Mouse (Mus musculus) ES-Bruce4 (cell line): ENCODE measurements at regions not wholly inside any gene's neighbourhood (a gene's known extent, or its start where the extent isn't known, plus 50 kb on each side); places are given as distances from the start of the nearest gene placed in this dataset.

Experiments used
- CTCF ChIP-seq: IDR thresholded peaks from one replicate; pipeline ENCODE4 v1.8.1; 2011; ENCODE audit warnings: low read depth, low read length
- EP300 ChIP-seq: IDR thresholded peaks from 2 replicates; pipeline ENCODE4 v1.6.1; 2011; ENCODE audit warnings: low read depth, low read length; ENCODE audit not compliant: insufficient read depth

- TF ChIP-seq CTCF (no peak), EP300 (no peak)
Observed at GRCm38 (mm10) chr9:47321106-47321789, 208.7 kb upstream of the Cadm1 start.
